Mouse (Mus musculus): ENCODE measurements at regions not wholly inside any gene's neighbourhood (a gene's known extent, or its start where the extent isn't known, plus 50 kb on each side); places are given as distances from the start of the nearest gene placed in this dataset.

GRCm38 (mm10) chr7:133469106-133469505 is 132.9 kb downstream of the Tex36 start:
- no peaks in the 10 kb centered on the region for H3K27me3 ChIP-seq
- ATAC-seq (ENCODE audit: insufficient read depth), result no peak
- H3K4me1 ChIP-seq (replicated peaks), result no peaks in the 10 kb centered on the region
- H3K27ac ChIP-seq (replicated peaks), result no peak overlapping the region
- no peak overlapping the region for H3K4me2 ChIP-seq
- no peaks in the 10 kb centered on the region for H3K9me3 ChIP-seq (replicated peaks)
- H3K4me3 ChIP-seq (replicated peaks), result no peak overlapping the region
- 62% methylated on average over 3 of the region's 3 CpGs for WGBS (ENCODE audit: insufficient replicate concordance)
- no peak overlapping the region for H3K9ac ChIP-seq
- no peaks in the 10 kb centered on the region for H3K36me3 ChIP-seq (replicated peaks)

- H3K9ac ChIP-seq, result no peak overlapping the region
- 34% methylated on average over 3 of the region's 3 CpGs for WGBS (ENCODE audit: insufficient replicate concordance)
Measured at GRCm38 (mm10) chr7:133468346-133468745, 133.6 kb downstream of the Tex36 start.

GRCm38 (mm10) chr7:133467579-133467978 is 134.4 kb downstream of the Tex36 start:
- H3K27me3 ChIP-seq, result no peaks in the 10 kb centered on the region
- H3K4me1 ChIP-seq (replicated peaks), result no peaks in the 10 kb centered on the region
- WGBS (ENCODE audit: insufficient replicate concordance), result 67% methylated on average over 3 of the region's 3 CpGs
- no peak overlapping the region for H3K27ac ChIP-seq (replicated peaks)
- no peak overlapping the region for H3K4me2 ChIP-seq
- no peak for ATAC-seq (ENCODE audit: insufficient read depth)
- H3K4me3 ChIP-seq (replicated peaks), result no peak overlapping the region
- no peaks in the 10 kb centered on the region for H3K9me3 ChIP-seq (replicated peaks)
- H3K9ac ChIP-seq, result no peak overlapping the region
- no peaks in the 10 kb centered on the region for H3K36me3 ChIP-seq (replicated peaks)

More at GRCm38 (mm10) chr7:133468346-133468745, 133.6 kb downstream of the Tex36 start:
- Histone ChIP-seq H3K9me3 (replicated peaks) (no peaks in the 10 kb centered on the region), H3K27ac (replicated peaks) (no peak overlapping the region), H3K36me3 (replicated peaks) (no peaks in the 10 kb centered on the region), H3K4me2 (no peak overlapping the region), H3K4me3 (replicated peaks) (no peak overlapping the region), H3K27me3 (no peaks in the 10 kb centered on the region), H3K4me1 (replicated peaks) (no peaks in the 10 kb centered on the region)
- ATAC-seq (ENCODE audit: insufficient read depth), result no peak

- Histone ChIP-seq H3K9me3 (replicated peaks) (no peaks in the 10 kb centered on the region), H3K27ac (replicated peaks) (no peak overlapping the region), H3K4me1 (replicated peaks) (no peaks in the 10 kb centered on the region), H3K36me3 (replicated peaks) (no peaks in the 10 kb centered on the region), H3K9ac (no peak overlapping the region), H3K27me3 (no peaks in the 10 kb centered on the region), H3K4me3 (replicated peaks) (no peak overlapping the region), H3K4me2 (no peak overlapping the region)
- WGBS (ENCODE audit: insufficient replicate concordance), result 51% methylated on average over 7 of the region's 7 CpGs
- ATAC-seq (ENCODE audit: insufficient read depth), result no peak
Measured at GRCm38 (mm10) chr7:133459306-133459705, 142.7 kb downstream of the Tex36 start.

GRCm38 (mm10) chr7:133457436-133458324 is 144.3 kb downstream of the Tex36 start:
- Histone ChIP-seq H3K9me3 (replicated peaks) (no peaks in the 10 kb centered on the region), H3K27ac (replicated peaks) (no peak overlapping the region), H3K9ac (no peak overlapping the region), H3K36me3 (replicated peaks) (no peaks in the 10 kb centered on the region), H3K27me3 (no peaks in the 10 kb centered on the region), H3K4me2 (no peak overlapping the region), H3K4me3 (replicated peaks) (no peak overlapping the region), H3K4me1 (replicated peaks) (no peaks in the 10 kb centered on the region)
- 37% methylated on average over 16 of the region's 16 CpGs for WGBS (ENCODE audit: insufficient replicate concordance)
- ATAC-seq (ENCODE audit: insufficient read depth), result no peak

- Histone ChIP-seq H3K27ac (replicated peaks) (no peak overlapping the region), H3K4me1 (replicated peaks) (no peaks in the 10 kb centered on the region), H3K4me2 (no peak overlapping the region), H3K27me3 (no peaks in the 10 kb centered on the region), H3K9ac (no peak overlapping the region), H3K9me3 (replicated peaks) (no peaks in the 10 kb centered on the region), H3K36me3 (replicated peaks) (no peaks in the 10 kb centered on the region), H3K4me3 (replicated peaks) (no peak overlapping the region)
- no peak for ATAC-seq (ENCODE audit: insufficient read depth)
- 65% methylated on average over 7 of the region's 7 CpGs for WGBS (ENCODE audit: insufficient replicate concordance)
Measured at GRCm38 (mm10) chr7:133450246-133450645, 151.7 kb downstream of the Tex36 start.

GRCm38 (mm10) chr7:133447079-133447478 is 154.9 kb downstream of the Tex36 start:
- no peak overlapping the region for H3K4me3 ChIP-seq (replicated peaks)
- H3K4me2 ChIP-seq, result no peak overlapping the region
- no peaks in the 10 kb centered on the region for H3K36me3 ChIP-seq (replicated peaks)
- H3K4me1 ChIP-seq (replicated peaks), result no peaks in the 10 kb centered on the region
- no peak overlapping the region for H3K9ac ChIP-seq
- 6% methylated on average over 2 of the region's 2 CpGs for WGBS (ENCODE audit: insufficient replicate concordance)
- no peaks in the 10 kb centered on the region for H3K27me3 ChIP-seq
- no peak for ATAC-seq (ENCODE audit: insufficient read depth)
- H3K9me3 ChIP-seq (replicated peaks), result no peaks in the 10 kb centered on the region
- no peak overlapping the region for H3K27ac ChIP-seq (replicated peaks)

- H3K9me3 ChIP-seq (replicated peaks), result no peaks in the 10 kb centered on the region
- no peaks in the 10 kb centered on the region for H3K4me1 ChIP-seq (replicated peaks)
- WGBS (ENCODE audit: insufficient replicate concordance), result 50% methylated on average over 4 of the region's 4 CpGs
- H3K27ac ChIP-seq (replicated peaks), result no peak overlapping the region
- no peaks in the 10 kb centered on the region for H3K27me3 ChIP-seq
- H3K4me3 ChIP-seq (replicated peaks), result no peak overlapping the region
- no peak overlapping the region for H3K4me2 ChIP-seq
- ATAC-seq (ENCODE audit: insufficient read depth), result no peak
- no peak overlapping the region for H3K9ac ChIP-seq
- no peaks in the 10 kb centered on the region for H3K36me3 ChIP-seq (replicated peaks)
Measured at GRCm38 (mm10) chr7:133441661-133442060, 160.3 kb downstream of the Tex36 start.

- no peaks in the 10 kb centered on the region for H3K9me3 ChIP-seq (replicated peaks)
- H3K27me3 ChIP-seq, result no peaks in the 10 kb centered on the region
- no peak overlapping the region for H3K27ac ChIP-seq (replicated peaks)
- no peak overlapping the region for H3K4me3 ChIP-seq (replicated peaks)
- no peaks in the 10 kb centered on the region for H3K36me3 ChIP-seq (replicated peaks)
- no peak for ATAC-seq (ENCODE audit: insufficient read depth)
- no peak overlapping the region for H3K9ac ChIP-seq
- 73% methylated on average over 6 of the region's 6 CpGs for WGBS (ENCODE audit: insufficient replicate concordance)
- H3K4me1 ChIP-seq (replicated peaks), result no peaks in the 10 kb centered on the region
- H3K4me2 ChIP-seq, result no peak overlapping the region
Measured at GRCm38 (mm10) chr7:133441169-133441568, 160.8 kb downstream of the Tex36 start.

GRCm38 (mm10) chr7:133440711-133441110 is 161.2 kb downstream of the Tex36 start:
- no peaks in the 10 kb centered on the region for H3K36me3 ChIP-seq (replicated peaks)
- WGBS (ENCODE audit: insufficient replicate concordance), result 73% methylated on average over 12 of the region's 12 CpGs
- H3K4me3 ChIP-seq (replicated peaks), result no peak overlapping the region
- H3K4me2 ChIP-seq, result no peak overlapping the region
- no peak overlapping the region for H3K9ac ChIP-seq
- no peaks in the 10 kb centered on the region for H3K4me1 ChIP-seq (replicated peaks)
- no peak overlapping the region for H3K27ac ChIP-seq (replicated peaks)
- H3K9me3 ChIP-seq (replicated peaks), result no peaks in the 10 kb centered on the region
- ATAC-seq (ENCODE audit: insufficient read depth), result no peak
- no peaks in the 10 kb centered on the region for H3K27me3 ChIP-seq

- H3K9ac ChIP-seq, result no peak overlapping the region
- H3K27ac ChIP-seq (replicated peaks), result no peak overlapping the region
- H3K4me1 ChIP-seq (replicated peaks), result no peaks in the 10 kb centered on the region
- no peak for ATAC-seq (ENCODE audit: insufficient read depth)
- no peak overlapping the region for H3K4me2 ChIP-seq
- no peaks in the 10 kb centered on the region for H3K27me3 ChIP-seq
- H3K4me3 ChIP-seq (replicated peaks), result no peak overlapping the region
- no peaks in the 10 kb centered on the region for H3K36me3 ChIP-seq (replicated peaks)
- no peaks in the 10 kb centered on the region for H3K9me3 ChIP-seq (replicated peaks)
- 67% methylated on average over 6 of the region's 6 CpGs for WGBS (ENCODE audit: insufficient replicate concordance)
Measured at GRCm38 (mm10) chr7:133440086-133440485, 161.9 kb downstream of the Tex36 start.

GRCm38 (mm10) chr7:133438631-133439030 is 163.3 kb downstream of the Tex36 start:
- no peaks in the 10 kb centered on the region for H3K27me3 ChIP-seq
- no peak overlapping the region for H3K9ac ChIP-seq
- no peak overlapping the region for H3K4me2 ChIP-seq
- no peaks in the 10 kb centered on the region for H3K9me3 ChIP-seq (replicated peaks)
- H3K27ac ChIP-seq (replicated peaks), result no peak overlapping the region
- no peak overlapping the region for H3K4me3 ChIP-seq (replicated peaks)
- no peaks in the 10 kb centered on the region for H3K4me1 ChIP-seq (replicated peaks)
- ATAC-seq (ENCODE audit: insufficient read depth), result no peak
- 59% methylated on average over 6 of the region's 6 CpGs for WGBS (ENCODE audit: insufficient replicate concordance)
- no peaks in the 10 kb centered on the region for H3K36me3 ChIP-seq (replicated peaks)

Measured in liver, embryonic 15.5 days (tissue).